Mouse (Mus musculus) leukemia stem cell, adult 10-12 weeks (primary cell): ENCODE data around the gene Fam124b. TPM values are rescaled to one million over a fixed set of nuclear protein-coding genes. Genes with fewer than 3 reads are reported as not detected.

Experiments
- polyA plus RNA-seq: library from polyadenylated mRNA; stranded (reverse); fragments of >175 nt; gene quantifications from 2 replicates; pipeline ENCODE4 v1.2.3, GENCODE M21; 2012; ENCODE audit warnings: low replicate concordance

Fam124b gene
- not detected in 2 replicates for polyA plus RNA-seq

DNA sequence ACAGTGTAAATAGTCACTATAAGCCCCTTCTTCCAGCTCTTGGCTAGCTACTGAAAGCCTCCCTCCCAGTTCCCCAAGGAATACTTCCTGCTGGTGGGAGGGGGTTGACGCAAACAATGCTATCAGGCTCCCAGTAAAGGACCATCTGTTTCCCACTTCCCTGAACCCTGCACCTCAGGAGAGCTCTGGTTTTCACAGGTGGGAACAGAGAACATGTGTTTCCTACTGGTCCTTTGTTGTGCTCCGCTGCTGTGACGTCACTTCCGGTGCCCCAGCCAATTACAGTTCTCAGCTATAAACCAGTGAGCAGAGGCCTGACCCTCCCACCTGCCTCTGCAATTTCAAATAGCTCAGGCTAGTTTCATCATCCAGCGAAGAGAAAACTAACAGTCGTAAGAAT lies at the start of gene Fam124b:
Fam124b (minus strand) TSS at position 206 of the 400 bp plus-strand sequence.

Other genes with a start within 250 kb of the Fam124b start
- 5.2 TPM in 2 replicates for gene Cul3, start 122.0 kb upstream of the Fam124b start, polyA plus RNA-seq
- not detected in 2 replicates for gene Gm45261, start 243.0 kb upstream of the Fam124b start, polyA plus RNA-seq